Mouse (Mus musculus) spleen, adult 2 months (tissue): ENCODE results near the gene Rgs11. TPM values are rescaled to one million over a fixed set of nuclear protein-coding genes. Genes with fewer than 3 reads are reported as not detected.

Source experiments
- DNase-seq, 2 experiments: peaks; one replicate each; pipeline versions ENCODE4 v3.0.0 to v3.0.0-alpha.2; 2012 to 2021; ENCODE audit warnings: low spot score in 2 of 2, low read depth in 1 of 2
- H3K27ac ChIP-seq: fragments of 200-500 bp; 2 replicates; pipeline ENCODE4 v1.5.1; 2012; ENCODE audit warnings: low read length, inconsistent platforms; ENCODE audit not compliant: insufficient read depth
- H3K27me3 ChIP-seq: fragments of 200-500 bp; 2 replicates; pipeline ENCODE4 v1.6.1; 2012; ENCODE audit warnings: mild to moderate bottlenecking, moderate library complexity, low read length, inconsistent platforms; ENCODE audit not compliant: control insufficient read depth, insufficient read depth
- H3K36me3 ChIP-seq: fragments of 200-500 bp; 2 replicates; pipeline ENCODE4 v1.6.1; 2012; ENCODE audit warnings: mild to moderate bottlenecking, low read length, inconsistent platforms; ENCODE audit not compliant: control insufficient read depth, insufficient read depth
- H3K4me1 ChIP-seq: fragments of 200-500 bp; 2 replicates; pipeline ENCODE4 v1.6.1; 2011; ENCODE audit warnings: inconsistent platforms; ENCODE audit not compliant: control insufficient read depth, insufficient read depth, insufficient read length
- H3K4me3 ChIP-seq: fragments of 200-500 bp; 2 replicates; pipeline ENCODE4 v1.5.1; 2011; ENCODE audit warnings: mild to moderate bottlenecking, inconsistent platforms; ENCODE audit not compliant: insufficient read depth, insufficient read length; ENCODE audit errors: extremely low read depth
- CTCF ChIP-seq: fragments of 200-500 bp; IDR thresholded peaks from 2 replicates; pipeline ENCODE4 v1.5.1; 2011; ENCODE audit warnings: mild to moderate bottlenecking, inconsistent platforms; ENCODE audit not compliant: insufficient read depth, insufficient read length, insufficient replicate concordance; ENCODE audit errors: extremely low read depth
- POLR2A ChIP-seq: fragments of 200-500 bp; IDR thresholded peaks from 2 replicates; pipeline ENCODE4 v1.6.1; 2011; ENCODE audit warnings: low read depth, low read length, inconsistent platforms
- WGBS: fragments of 180-500 bp; shearing (Covaris S2); methylation state at CpG from one replicate; pipeline ENCODE4 v1.1.7; 2018; 5-methylcytosine and 5-hydroxymethylcytosine counted together
- polyA plus RNA-seq: library from polyadenylated mRNA; depleted of rRNA; stranded (reverse); fragments of >200 nt; gene quantifications from 2 replicates; pipeline ENCODE4 v1.2.3, GENCODE M21; 2012

Gene Rgs11
- polyA plus RNA-seq, 1 experiment, result 11.5 TPM

GRCm38 (mm10) chr17:26225150-26225549, 22.4 kb downstream of the Rgs11 start:
- TF ChIP-seq POLR2A (no peak), CTCF (no peak)
- no peaks in the 10 kb centered on the region for H3K36me3 ChIP-seq
- H3K4me3 ChIP-seq, result no peak overlapping the region
- no peaks in the 10 kb centered on the region for H3K27me3 ChIP-seq
- no peaks in the 10 kb centered on the region for H3K4me1 ChIP-seq
- no peak for DNase-seq
- 88% methylated on average over 12 of the region's 12 CpGs for WGBS
- H3K27ac ChIP-seq, result no peak overlapping the region

GRCm38 (mm10) chr17:26229776-26230175, 27.0 kb downstream of the Rgs11 start:
- Histone ChIP-seq H3K27me3 (no peaks in the 10 kb centered on the region), H3K4me1 (peaks cover 6% of the 10 kb centered on the region; the same call in 1 of the 2 replicates), H3K4me3 (no peak overlapping the region), H3K36me3 (no peaks in the 10 kb centered on the region), H3K27ac (no peak overlapping the region)
- no peak for DNase-seq
- 52% methylated on average over 5 of the region's 5 CpGs for WGBS
- TF ChIP-seq POLR2A (no peak), CTCF (no peak)

- Histone ChIP-seq H3K27me3 (no peaks in the 10 kb centered on the region), H3K4me1 (peaks cover 6% of the 10 kb centered on the region; the same call in 1 of the 2 replicates), H3K4me3 (no peak overlapping the region), H3K27ac (0 out of 2 replicates have a peak overlapping the region, but pooled peaks have one; percentile 4), H3K36me3 (no peaks in the 10 kb centered on the region)
- 40% methylated on average over 5 of the region's 5 CpGs for WGBS
- TF ChIP-seq POLR2A, result no peak
- no peak for TF ChIP-seq CTCF
- no peak for DNase-seq
Observed at GRCm38 (mm10) chr17:26231156-26231555, 28.4 kb downstream of the Rgs11 start.

GRCm38 (mm10) chr17:26232863-26233262, 30.1 kb downstream of the Rgs11 start:
- DNase-seq, result no peak
- Histone ChIP-seq H3K36me3 (no peaks in the 10 kb centered on the region), H3K27ac (no peak overlapping the region), H3K4me3 (no peak overlapping the region), H3K4me1 (peaks cover 6% of the 10 kb centered on the region; the same call in 1 of the 2 replicates), H3K27me3 (no peaks in the 10 kb centered on the region)
- TF ChIP-seq POLR2A (no peak), CTCF (peak; percentile 40; the same call in 1 of the 2 replicates)
- WGBS, result 87% methylated on average over 8 of the region's 8 CpGs

GRCm38 (mm10) chr17:26234386-26234785, 31.6 kb downstream of the Rgs11 start:
- H3K27ac ChIP-seq, result peak overlapping the region; percentile 19; the same call in 1 of the 2 replicates
- H3K4me3 ChIP-seq, result no peak overlapping the region
- TF ChIP-seq CTCF (no peak), POLR2A (no peak)
- H3K27me3 ChIP-seq, result no peaks in the 10 kb centered on the region
- H3K36me3 ChIP-seq, result no peaks in the 10 kb centered on the region
- DNase-seq, result peak in 1 of 2 experiments; percentile 31
- H3K4me1 ChIP-seq, result peaks cover 6% of the 10 kb centered on the region; the same call in 1 of the 2 replicates
- WGBS, result 71% methylated on average over 8 of the region's 8 CpGs

- Histone ChIP-seq H3K27ac (peak overlapping the region; percentile 61), H3K27me3 (no peaks in the 10 kb centered on the region), H3K4me1 (peaks cover 6% of the 10 kb centered on the region; the same call in 1 of the 2 replicates), H3K36me3 (no peaks in the 10 kb centered on the region), H3K4me3 (no peak overlapping the region)
- 26% methylated on average over 13 of the region's 13 CpGs for WGBS
- DNase-seq, result no peak
- no peak for TF ChIP-seq CTCF
- TF ChIP-seq POLR2A, result no peak
Observed at GRCm38 (mm10) chr17:26235077-26235815, 32.5 kb downstream of the Rgs11 start.

- no peak for TF ChIP-seq CTCF
- no peaks in the 10 kb centered on the region; the same call in 1 of the 2 replicates for H3K4me1 ChIP-seq
- H3K27ac ChIP-seq, result no peak overlapping the region
- H3K27me3 ChIP-seq, result no peaks in the 10 kb centered on the region
- H3K4me3 ChIP-seq, result no peak overlapping the region
- WGBS, result 49% methylated on average over 10 of the region's 10 CpGs
- no peaks in the 10 kb centered on the region for H3K36me3 ChIP-seq
- no peak for DNase-seq
Observed at GRCm38 (mm10) chr17:26237667-26238066, 34.9 kb downstream of the Rgs11 start.
